Mouse (Mus musculus) ovary, postnatal 14 days (tissue): ENCODE measurements around the gene Sipa1.

Source experiments
- DNase-seq: peaks from one replicate; pipeline ENCODE4 v3.0.0; 2022; ENCODE audit warnings: low spot score

The Sipa1 gene

GRCm38 (mm10) chr19:5686437-5686836 lies 22.9 kb upstream of the Sipa1 start:
- no peak for DNase-seq

DNA sequence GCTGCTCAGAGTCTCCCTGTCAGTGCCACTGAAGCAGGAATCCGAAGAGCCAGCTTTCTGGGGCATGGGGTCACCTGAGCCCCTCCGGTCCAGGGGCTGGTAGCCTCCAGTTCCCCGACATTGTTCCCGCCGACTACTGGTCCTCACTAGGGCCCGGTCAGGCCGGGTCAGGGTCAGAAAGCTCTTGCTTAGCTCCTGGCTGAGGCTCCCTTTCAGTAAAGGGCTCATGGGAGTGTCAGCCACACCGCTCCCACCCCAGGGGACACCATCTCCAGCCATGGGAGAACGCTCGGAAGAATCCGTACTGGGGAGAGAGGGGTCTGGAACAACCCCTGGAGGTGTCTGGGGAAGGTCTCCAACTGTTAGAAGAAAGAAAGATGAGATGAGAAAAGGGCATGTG lies 22.4 kb upstream of the Sipa1 start:
- no peak for DNase-seq

DNA sequence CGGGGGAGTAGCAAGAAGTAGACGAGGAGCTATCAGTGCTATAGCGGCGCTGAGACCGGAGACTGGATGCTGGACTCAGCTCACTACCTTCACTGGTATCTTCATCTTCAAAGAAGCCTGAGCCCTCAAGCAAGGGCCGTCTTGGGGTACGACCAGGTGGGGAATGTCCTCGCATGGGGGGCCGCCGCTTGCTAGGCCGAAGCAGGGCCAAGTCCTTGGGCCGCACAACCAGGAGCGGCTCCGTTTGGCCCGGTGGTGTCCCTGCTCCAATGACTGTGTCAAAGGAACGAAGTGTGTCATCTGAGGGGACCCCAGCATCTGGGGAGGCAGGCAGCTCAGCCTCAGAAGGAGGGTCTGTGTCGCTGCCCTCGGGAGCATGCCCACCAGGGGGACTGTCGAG lies 21.9 kb upstream of the Sipa1 start:
- DNase-seq: no peak

GRCm38 (mm10) chr19:5684985-5685384 lies 21.5 kb upstream of the Sipa1 start:
- no peak for DNase-seq

- DNase-seq: no peak
Measured at GRCm38 (mm10) chr19:5684236-5684635, 20.7 kb upstream of the Sipa1 start.

- no peak for DNase-seq
Measured at GRCm38 (mm10) chr19:5680432-5680831, 16.9 kb upstream of the Sipa1 start.

GRCm38 (mm10) chr19:5668372-5668771 lies 4.9 kb upstream of the Sipa1 start:
- no peak for DNase-seq

- no peak for DNase-seq
Measured at GRCm38 (mm10) chr19:5666386-5666785, 2.9 kb upstream of the Sipa1 start.

DNA sequence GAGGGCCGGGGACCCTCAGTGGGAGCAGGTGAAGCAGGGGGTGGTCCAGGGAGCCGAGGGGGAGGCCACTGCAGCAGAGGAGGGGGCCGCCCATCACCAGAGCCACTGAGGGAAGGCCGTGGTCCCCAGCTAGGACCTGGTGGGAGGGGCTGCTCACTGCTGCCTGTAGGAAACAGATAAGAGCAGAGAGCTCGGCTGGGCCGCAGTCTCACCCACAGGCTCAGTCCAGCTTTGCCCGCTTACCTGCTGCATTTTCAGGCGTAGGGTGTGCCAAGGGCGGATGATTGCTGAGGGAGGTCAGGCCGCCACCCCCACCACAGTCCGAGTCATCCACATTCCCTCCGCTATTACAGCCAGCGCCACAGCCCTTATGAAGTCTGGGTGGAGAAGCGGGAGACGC lies 2.0 kb upstream of the Sipa1 start:
- no peak for DNase-seq

- DNase-seq: no peak
Measured at GRCm38 (mm10) chr19:5664669-5665257, 1.3 kb upstream of the Sipa1 start.

- DNase-seq: no peak
Measured at GRCm38 (mm10) chr19:5662310-5662709, 1.2 kb downstream of the Sipa1 start.

DNA sequence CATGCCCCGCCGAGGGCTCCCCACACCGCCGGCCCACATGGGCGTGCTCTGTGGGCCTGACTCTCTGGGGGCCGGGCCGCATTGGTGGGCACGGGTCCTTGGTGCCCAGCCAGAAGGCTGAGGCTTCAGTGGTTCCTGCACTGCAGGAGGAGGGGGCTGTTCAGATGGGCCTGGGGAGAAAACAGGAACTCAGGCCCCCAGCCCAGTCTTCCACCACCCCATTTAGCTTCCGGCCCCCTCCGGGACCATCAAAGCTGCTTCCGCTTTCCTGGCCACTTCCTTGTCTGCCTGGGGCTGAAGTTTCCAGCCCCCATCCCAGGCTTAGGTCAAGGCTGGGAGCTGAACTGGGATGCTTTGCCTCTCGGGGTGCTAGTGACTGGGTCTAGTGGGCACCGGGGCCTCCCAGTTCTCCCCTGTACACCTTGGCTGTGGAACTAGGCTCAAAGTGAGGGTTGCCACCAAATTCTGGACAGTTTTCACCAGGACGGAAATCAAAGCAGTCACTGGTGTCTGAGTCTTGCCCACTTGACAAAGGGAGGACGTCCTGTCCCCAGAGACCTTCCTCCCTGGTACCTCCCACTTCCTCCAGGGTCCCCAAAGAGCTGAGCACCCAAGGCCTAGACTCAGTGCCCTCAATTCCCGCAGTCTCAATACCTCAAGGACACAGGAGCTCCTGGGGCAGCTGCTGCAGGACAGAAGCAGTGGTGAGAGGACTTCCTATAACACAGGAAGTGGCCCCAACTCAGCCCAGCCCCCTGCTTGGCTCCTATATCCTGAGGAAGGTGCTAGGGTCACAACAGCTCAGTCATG lies 2.4 kb downstream of the Sipa1 start:
- no peak for DNase-seq

- DNase-seq: no peak
Measured at GRCm38 (mm10) chr19:5654720-5655298, 8.7 kb downstream of the Sipa1 start.

DNA sequence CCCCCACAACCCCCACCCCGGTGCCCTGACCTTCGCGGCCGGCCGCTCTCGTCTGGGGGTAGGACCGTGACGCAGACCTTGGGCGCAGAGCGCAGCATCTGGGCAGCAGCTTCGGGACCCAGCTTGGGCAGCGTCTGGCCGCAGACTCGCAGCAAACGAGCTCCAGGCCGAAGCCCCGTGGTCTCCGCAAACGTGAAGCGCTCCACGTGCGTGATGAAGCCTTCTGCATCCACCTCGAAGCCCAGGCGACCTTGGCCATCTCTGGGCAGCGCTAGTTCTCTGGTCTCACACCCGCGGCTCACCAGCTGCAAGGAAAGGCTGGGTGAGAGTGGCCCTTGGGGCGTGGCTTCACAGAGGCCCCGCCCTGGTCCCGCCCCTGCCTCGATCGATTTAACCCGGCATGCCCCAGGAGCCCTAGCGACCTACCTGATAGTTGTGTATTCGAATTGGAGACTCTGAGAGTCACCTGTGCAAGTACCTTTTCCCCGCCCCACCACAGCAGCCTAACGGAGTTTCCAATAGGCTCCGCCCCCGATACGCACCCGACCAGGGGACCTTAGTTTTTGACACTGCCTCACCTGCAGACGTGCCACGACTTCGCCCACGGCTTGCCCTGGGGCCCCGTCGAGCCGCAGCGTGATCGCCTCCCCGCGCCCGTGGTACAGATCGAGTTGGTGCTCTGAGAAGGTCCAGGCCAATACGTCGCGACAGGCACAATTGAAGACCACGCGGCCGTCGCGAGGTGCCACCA lies 9.4 kb downstream of the Sipa1 start:
- no peak for DNase-seq

DNA sequence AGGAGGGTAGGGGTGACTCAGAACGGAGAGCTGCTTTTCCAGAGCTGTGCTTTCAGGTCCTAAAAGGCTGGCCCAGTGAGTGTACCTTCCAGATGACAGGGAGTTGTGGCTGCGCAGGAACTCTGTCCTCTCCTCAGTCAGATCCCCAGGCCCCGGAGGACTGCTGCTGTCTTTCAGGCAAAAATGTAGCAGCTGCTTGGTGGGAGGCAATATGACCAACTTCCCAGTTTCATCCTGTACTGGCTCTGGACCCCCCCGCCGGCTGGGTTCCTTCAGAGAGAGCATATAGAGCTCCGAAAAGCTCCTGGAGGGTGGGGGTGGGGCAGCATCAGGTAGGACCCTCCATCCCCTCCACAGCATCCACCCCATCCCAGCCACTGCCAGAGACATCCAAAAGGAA lies 10.9 kb downstream of the Sipa1 start:
- no peak for DNase-seq

DNA sequence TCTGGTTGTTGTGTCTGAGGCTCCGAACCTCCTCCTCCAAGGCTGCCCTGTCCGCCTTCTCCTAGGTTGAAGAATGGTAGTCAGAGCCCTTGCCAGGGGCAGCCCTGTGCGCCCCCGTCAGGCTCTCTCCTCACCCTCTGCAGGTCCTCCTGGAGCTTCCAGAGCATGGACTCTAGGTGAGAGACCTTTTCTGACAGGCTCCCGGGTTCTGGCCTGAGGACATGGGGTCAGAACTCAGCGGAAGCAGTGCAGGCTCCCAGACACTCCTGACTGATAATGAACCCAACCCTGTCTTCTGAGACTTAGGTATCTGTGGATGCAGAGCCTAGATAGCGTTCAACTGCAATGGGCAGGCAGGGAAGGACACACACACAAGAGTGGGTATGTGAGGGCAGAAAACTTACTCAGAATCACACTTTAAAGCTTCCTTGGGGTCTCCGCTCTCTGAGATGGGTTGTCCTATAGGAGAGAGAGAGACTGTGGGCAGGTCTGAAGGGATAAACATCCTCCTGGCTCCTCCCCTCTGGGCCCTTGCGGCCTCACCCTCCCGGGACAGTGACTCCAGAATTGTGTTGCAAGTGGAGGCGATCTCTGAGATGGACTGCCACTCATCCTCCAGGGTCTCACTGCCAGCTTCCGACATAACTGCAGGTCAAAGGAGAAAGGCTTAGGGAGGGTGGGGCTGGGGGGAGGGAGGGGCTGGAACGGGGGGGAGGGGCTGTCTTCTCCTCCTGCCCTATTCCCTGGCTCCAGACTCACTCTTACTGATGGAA lies 11.8 kb downstream of the Sipa1 start:
- DNase-seq: no peak

GRCm38 (mm10) chr19:5649298-5649741 lies 14.2 kb downstream of the Sipa1 start:
- DNase-seq: no peak

- peak; percentile 75 for DNase-seq
Measured at GRCm38 (mm10) chr19:5648401-5649297, 14.9 kb downstream of the Sipa1 start.

- DNase-seq: no peak
Measured at GRCm38 (mm10) chr19:5647791-5648190, 15.7 kb downstream of the Sipa1 start.

GRCm38 (mm10) chr19:5646731-5647330 lies 16.7 kb downstream of the Sipa1 start:
- DNase-seq: no peak
